Mouse (Mus musculus) megakaryocyte, embryonic 14.5 days (primary cell): ENCODE results near the gene Rhbdd2.

Source experiments
- FLI1 ChIP-seq: IDR thresholded peaks from 2 replicates; pipeline ENCODE4 v1.6.1; 2012; ENCODE audit warnings: low read length, inconsistent platforms, mixed read lengths
- GATA1 ChIP-seq: IDR thresholded peaks from 3 replicates; pipeline ENCODE4 v1.6.1; 2012; ENCODE audit warnings: mixed read lengths, low read length, inconsistent platforms, borderline replicate concordance

DNA sequence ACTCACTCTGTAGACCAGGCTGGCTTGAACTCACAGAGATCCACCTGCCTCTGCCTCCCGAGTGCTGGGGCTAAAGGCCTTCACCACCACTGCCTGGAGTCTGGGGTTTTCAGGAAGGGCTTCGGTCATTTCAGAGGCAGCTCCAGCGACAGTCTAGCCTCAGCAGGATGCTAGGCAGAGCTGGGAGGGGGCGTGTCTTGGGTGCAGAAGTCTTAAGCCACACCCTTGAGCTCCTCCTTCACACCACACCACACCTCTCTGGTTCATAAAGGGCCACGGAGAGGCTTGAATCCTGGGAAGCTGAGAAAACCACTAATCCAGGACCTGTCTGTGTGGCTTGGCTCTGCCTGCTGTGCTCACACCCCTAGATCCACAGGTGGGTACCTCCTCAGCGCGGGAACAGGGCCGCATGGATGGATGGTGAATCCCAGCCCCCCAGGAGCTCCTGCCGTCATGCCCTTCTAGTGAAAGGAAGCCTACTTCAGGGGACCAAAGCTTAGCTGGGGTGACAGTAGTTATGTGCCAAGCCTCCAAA, 37.4 kb downstream of the Rhbdd2 start, which contains the start of gene Por:
- TF ChIP-seq GATA1 (no peak), FLI1 (no peak)
